Mouse (Mus musculus) granulocyte monocyte progenitor cell, adult 5-6 weeks (primary cell): ENCODE measurements at regions not wholly inside any gene's neighbourhood (a gene's known extent, or its start where the extent isn't known, plus 50 kb on each side); places are given as distances from the start of the nearest gene placed in this dataset.

Source experiments
- ATAC-seq: replicated peaks from 2 replicates; pipeline ENCODE4 v1.8.0; 2016; ENCODE audit warnings: mild to moderate bottlenecking, moderate TSS enrichment, inconsistent platforms; ENCODE audit not compliant: poor library complexity, severe bottlenecking

DNA sequence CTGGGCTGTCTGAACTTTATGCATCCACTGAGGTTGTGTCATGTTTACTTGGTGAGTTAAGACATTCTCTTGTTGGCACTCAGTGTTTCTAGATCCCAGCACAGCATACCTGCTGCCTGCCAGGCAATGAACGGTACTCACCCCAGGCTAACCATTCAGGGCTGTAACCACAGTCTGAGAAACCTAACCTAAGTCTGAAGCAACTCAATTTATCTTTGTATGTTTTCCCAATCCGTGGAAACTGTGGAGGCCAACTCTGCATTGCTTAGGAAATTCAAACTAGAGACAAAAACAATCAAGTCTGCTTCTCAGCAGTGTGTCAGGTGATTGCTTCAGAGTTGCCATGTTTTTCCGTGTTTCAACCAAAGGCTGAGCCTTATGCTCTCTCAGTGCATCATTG lies 118.5 kb upstream of the Ccdc122 start:
- ATAC-seq = no peak

DNA sequence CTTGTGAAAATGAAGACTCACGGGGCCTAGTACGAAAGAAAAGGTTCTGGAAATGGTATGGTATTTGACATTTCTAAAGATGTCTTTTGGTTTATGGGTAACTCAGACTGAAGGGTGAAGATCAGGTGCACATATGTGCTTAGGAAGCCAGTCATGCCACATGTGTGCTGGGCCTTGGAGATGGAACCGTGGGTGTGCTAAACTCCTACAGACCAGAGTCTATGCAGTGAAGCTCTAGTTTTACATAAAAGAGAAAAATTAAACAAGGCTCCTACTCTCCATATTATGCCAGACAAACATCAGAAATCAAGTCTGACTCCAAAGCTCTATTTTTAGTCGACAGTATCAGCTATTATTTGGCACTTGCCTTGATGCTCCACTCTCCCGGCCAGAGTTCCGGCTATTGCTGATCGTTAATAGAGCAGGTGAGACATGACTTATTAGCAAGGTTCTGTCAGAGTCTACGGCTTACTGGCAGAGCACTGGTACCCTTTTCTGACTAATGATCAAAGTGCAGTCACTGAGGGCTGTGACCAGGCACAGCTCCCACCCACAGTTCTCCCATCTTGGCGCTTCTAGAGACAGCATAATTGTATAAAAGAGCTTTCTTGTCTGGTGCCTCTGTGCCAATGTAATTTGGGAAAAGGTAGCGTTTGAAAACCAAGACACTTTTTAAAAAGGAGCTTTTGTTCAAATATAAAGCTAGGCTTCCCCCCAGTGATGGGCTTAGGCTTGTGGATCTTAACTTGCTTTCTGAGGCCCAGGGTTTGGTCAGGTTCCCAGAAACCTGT lies 119.2 kb upstream of the Ccdc122 start:
- no peak for ATAC-seq

DNA sequence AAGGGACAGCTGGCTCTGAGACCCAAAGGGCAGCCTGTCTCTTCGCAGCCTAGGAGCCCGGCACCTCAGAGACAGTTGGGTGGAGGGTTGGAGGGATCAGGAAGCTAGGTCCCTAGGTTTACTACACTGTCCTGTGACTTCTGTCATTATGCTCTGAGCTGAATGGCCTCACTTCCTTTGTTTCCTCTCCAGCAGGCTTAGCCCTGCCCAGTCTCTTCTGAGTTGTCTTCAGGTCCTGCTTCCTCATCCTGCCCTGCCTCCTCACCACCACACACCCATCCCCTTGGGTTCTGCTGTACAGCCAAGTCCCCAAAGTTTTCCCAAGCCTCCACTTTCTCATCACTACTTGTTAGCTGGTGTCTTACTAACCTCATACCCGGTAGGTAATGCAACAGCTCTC lies 122.7 kb upstream of the Ccdc122 start:
- peak; percentile 87 for ATAC-seq

DNA sequence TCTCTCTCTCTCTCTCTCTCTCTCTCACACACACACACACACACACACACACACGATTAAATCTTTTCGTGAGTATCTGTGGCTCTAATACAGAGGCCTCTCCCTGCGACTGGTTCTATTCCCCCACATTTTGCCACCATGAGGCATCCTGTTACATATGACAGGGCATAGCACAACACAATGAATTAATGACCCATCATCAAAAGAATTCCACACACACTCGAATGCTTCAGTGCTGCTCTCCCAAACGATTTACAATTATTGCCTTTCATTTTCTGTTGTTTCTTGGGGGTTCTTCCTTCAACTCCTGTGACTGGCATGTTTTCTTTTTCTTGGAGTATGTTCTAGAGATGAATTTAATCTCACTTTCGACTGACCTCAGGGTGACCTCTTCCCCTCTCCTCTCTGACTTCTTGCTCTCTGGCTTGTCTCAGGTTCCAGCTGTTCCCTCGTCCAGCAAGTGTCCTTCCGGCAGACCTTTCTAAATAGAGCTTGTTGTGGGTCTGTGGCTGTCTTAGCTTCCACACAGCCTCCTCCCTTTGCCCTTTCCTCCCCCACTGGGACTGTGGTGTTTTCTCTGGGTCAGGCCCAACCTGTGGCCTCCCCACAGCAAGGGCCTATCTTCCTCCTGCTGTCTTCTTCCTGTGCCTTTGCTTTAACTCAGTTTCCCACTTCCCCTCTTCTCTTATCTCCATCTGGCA lies 124.1 kb upstream of the Ccdc122 start:
- ATAC-seq = peak; percentile 29

DNA sequence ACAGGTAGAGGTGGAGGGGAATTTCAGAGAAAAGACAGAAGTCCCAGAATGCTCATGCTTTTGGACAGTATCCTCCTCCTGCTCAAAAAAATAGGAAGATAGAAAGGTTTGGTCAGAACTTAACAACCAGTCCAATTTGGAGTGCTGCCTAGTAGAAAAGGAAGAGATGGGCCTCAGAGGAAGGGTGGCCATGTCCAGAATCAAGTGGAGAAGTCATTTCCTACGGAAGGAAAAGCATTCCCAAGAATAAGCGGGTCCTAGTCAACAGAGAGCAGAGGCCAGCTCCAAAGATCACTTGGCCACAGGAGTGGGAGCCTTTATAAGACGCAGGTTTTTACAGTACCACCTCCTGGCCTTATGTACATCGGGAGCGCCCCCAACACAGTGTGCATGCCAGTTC lies 125.3 kb upstream of the Ccdc122 start:
- ATAC-seq = no peak

DNA sequence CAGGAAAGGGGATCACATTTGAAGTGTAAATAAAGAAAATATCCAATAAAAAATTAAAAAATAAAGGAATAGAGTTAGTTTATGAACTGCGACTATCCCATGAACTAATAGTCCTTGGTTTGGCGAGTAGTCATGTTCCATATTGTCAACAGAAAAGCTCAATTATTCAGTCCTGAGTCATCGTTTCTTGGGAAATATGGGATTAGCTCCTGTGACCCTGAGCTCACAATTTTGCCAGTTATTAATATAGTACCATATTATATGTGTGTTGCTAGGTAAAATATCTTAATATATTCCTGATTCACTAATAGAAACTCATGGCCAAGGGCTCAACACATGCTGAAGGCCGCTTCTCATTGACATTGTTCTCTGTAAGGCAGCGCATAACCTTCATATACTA lies 126.4 kb upstream of the Ccdc122 start:
- ATAC-seq = no peak

DNA sequence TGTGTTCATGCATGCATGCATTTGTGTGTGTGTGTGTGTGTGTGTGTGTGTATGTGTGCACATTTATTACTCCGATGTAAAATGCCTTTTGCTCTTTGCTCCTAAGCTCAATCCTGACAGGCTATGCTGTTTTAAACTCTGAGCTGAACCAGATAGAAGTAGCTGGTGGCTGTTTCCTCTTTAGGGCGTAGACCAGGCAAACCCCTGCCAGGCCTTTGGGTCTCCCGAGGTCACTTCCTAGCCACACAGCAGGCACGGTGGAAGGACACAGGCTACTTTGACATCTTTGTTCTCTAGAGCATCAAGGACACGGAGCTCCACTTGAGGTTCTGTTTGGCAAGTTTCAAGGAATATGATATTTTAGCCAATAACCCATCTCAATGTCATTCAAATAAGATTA lies 128.6 kb upstream of the Ccdc122 start:
- ATAC-seq = peak; percentile 55

DNA sequence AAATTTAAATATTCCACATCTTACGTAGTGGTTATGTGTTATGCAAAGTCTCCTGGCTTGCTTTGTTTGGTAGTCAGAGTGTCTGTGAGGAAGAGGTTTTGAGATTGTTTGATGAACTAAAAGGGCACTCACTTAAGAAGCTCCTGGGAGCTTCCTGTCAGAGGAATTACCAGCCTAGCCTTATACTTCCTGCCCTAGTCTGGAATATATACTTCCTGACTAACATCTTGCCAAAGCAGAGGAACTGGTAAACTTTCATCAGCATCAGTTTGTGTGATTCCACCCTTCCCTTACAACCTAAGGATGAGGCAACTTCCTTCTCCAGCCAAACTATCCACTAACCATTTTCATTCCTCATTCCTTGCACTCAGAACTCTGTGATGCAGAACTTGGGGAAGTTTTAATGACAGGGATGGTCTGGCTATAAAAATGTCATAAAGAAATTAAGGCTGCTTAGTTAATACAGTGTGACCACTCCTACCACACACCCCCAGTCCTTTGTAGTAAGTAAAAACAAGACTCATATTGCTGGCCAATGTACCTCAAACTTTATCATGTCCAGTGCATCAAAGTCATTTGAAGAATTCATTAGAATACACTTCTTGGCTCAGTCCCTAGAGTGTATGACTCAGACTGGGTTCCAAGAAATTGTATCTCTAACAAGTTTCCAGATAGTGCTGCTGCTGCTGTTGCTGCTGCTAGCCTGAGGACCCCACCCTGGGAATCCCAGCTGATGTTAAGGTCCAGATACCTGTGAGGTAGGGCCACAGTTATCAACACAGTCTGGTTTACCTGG lies 133.4 kb upstream of the Ccdc122 start:
- ATAC-seq = no peak

DNA sequence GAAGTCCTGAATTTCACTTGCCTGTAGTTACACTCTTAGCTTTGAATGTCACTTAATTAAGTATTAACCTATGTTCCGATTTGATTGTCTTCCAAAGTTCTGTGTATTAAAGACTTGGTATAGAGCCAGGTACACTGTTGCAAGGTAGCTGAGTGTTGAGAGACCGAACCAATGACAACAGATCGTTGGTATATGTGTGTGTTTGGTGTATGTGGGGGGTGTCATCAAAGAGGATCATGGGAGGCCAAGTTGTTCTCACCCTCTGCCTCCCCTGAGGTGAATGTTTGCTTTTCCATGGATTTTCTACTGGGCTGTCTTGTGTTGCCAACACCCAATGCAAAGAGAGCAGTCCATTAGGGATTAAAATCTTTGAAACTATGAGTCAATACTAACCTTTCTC lies 135.1 kb upstream of the Ccdc122 start:
- no peak for ATAC-seq

DNA sequence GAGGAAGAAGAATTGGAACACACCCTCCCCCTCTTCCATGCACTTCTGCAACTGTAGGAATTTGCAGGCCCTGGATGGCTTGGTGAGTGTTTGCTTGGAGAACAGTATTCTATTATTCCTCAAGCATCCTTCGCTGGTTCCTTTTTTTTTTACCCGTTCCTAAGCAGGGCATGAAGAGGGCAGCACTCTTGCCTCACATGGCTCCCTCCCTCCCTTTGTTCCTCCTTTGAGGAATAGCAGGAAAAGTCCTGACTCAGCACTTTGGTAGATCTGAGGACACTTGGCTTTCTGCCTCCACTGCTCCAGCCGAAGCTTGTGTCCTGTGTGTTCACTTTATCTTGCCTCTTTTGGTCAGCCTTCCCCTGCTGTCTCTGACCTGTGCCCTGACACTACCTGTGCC lies 137.2 kb upstream of the Ccdc122 start:
- ATAC-seq = peak; percentile 44

DNA sequence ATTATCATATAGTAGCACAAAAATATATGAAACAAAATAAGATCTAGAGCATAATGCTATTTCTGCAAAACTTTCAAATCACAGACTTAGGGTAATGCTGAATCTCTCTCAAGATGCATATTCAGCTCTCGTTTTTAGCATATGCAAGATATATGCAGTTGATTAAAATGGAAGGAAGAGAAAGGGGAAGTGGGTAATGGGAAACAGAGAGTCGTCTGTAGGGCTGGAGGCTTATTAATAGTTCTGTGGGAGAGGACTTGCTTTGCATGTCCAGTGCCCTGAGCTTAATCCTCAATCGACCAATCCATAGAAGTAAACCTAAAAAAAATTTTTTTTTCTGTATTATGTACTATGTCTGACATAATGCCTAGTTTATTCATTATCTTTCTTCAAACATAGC lies 148.9 kb upstream of the Ccdc122 start:
- peak; percentile 74 for ATAC-seq

DNA sequence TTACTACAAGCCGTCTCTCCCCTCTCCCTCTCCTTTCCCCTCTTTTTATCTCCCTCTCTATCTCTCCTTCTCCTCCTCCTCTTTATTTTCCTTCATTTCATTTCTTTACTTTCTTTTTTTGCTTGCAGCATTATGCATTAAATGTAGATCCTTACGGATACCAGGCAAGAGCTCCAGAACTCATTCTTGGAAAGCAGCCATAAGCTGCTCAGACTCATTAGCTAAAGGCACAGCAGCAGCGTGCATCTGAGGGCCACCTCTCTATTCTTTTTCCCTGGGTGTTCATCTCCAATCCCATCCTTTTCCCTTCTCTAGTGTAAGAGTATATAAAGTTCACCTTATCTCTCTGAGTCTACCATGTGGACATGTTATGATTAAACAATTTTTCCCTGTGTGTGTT lies 149.4 kb upstream of the Ccdc122 start:
- ATAC-seq = no peak

DNA sequence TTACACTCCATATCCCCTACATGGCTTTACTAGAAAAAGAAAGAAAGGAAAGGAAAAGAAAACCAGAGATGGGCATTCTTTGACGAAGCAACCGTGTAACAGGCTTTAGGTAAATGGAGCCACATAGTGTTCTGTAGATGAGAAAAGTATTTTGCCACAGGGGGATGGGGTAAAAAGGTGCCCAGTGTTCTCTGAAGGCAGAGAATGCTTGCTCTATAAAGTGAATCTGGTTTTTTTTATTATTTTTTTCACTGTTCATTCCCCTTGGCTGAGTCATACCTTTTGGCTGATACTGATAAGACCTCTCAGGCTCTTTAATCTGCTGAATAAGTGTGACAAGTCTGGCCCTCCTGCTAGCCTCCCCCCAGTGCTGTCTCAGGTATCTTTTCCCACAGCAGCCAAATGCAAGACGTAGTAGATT lies 153.3 kb upstream of the Ccdc122 start:
- ATAC-seq = no peak

DNA sequence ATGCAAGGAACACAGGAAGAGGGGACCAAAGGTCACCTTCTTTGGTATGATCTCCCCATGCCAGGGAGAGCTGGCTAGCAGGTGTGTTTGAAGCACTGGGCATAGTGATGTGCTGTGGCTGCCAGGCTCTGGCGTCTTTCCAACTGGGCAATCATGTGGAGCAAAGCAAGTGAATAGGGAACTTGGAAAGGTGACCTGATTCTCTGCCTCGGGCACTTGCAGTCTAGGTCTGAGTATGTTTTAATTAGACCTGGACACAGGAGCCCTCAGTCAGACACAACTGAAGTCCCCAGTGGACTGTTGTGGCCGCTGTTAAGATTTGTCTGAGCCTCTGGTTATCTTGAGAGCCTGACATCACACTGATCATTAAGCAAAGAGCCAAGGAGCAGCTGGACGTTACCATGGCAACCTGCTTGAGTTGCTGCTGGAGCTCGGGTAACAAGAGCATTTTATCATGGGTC lies 153.8 kb upstream of the Ccdc122 start:
- ATAC-seq = no peak

DNA sequence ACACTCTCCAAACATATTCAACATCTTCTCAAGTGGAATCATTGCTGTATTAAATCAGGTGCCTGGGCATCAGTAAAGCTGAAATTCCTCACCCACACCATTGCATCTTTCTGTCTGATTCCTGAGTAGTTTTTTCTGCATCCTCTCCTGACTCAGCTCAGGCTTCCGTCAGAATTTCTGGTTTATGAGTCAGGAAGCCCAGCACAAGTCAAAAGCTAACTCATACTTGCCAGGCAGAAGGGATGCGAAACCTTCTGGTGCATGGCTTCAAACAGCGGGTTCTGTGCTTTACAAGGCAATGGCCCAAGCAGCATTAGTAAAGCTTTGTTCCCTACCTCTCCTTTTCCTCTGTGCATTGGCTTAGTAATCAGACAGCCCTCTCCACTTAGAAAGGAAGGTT lies 155.7 kb upstream of the Ccdc122 start:
- no peak for ATAC-seq

DNA sequence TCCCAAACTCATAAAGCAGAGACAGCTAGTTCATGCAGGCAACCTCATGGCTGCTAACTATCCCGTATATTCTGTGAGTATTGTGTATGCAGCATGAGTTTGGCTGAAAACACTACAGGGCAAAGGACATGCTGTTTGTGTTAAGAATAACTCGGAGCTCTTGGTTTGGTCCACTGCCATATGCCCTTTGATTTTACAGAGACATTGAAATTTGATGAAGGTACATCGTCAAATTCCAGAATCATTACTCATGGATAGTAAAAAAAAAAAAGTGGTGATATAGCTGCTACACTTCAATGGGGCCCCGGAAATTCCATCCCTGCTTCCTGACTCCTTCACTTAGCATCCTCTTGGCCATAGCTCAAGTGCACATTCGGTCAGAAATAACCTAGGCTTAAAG lies 159.3 kb upstream of the Ccdc122 start:
- ATAC-seq = no peak

DNA sequence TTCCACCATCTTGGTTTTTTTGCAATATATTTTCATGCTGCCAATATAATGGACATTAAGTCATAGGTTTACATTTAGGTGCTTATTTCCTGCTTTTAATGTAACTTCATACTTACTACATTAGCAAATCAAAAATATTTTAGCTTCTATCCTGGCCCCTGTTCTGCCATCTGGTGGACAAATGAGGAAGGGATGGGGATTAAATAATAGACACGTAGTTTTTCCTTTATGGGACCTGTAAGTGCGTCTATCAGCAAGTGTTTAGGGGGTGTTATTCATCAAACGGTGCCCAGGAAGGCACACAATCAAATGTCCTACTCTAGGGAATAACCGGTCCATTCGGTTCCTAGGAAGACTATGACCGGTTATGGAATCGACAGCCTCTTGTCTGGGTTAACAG lies 160.6 kb upstream of the Ccdc122 start:
- peak; percentile 51 for ATAC-seq

DNA sequence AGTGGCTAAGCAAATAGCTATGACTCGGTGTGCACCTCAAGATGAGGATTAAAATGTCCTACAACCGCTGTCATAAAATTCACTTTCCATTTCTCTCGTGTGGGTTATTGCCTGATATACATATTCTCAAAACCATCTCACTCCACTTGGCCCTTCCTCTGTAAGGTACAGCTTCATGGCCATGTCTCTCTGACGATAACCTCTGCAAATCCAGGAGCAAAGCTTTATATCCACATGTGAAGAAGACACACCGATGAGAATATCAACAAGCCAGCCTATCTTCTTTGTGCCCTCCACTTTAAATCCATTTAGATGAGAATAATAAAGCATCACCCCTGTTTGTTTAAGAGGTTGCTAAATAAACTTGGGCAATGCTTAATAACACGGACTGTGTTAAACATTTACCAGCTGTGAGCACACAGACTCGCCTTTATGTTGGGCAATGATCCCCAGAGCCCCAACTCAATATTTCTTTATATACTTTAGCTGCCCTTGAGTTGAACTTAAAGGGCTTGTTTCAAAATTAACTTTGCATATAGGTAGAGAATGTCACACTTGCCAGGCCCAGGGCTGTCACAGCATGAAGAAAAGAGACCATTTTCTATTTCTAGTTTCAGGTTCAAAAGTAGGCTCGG lies 161.2 kb upstream of the Ccdc122 start:
- ATAC-seq = peak; percentile 36; the same call in 1 of the 2 replicates

DNA sequence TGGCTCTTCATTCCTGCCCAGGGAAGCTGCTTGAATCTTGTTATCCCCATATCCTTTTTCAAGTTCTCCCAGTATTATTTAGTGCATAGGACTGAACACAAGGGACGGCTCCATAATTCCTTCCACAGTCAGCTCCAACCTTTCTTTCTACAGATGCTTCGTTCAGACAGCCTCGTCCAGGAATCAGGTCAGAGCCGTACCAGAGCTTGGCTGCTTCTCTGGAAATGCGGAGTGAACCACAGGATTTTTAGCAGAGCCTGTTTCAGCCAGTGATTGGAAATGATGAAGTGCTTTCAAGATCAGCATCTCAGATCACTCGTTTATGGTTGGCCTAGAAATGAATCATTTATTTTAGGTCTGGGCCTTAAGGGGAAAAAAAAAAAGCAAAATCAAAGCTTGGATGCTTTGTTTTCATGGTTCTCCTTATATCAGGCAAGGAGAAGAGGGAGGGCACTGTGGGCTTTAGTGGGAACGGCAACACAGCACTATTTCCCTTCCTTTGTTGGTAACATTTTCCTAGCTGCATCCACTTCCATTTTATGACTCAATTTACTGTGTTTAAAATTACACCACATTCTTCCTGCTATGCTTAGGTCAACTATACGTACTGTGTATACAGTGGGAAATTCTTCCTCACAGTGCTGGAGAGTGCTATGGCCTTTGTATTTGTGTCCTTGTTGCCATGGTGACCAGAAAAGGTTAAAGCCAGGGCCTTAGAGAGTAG lies 161.9 kb upstream of the Ccdc122 start:
- ATAC-seq = peak; percentile 69

DNA sequence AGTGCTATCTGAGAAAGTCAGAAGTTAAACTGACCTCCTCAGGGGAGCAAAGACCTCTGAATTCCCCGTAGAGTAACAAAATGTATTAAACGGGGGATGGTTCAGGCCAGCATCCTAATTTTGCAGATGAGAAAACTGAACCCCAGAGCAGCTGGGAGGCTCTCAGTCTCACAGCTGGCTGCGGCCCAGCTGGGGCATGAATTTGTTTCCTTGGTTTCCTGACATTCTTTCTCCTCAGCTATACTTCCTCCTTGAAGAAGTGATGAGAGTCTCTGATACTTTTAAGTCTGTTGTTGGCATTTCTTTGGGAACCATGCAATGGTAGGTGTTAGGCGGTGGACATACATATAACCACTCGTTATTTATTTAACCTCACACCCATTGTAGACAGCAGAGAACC lies 162.9 kb upstream of the Ccdc122 start:
- ATAC-seq = peak; percentile 31
